Mouse (Mus musculus): ENCODE results near the gene Ipmk. TPM values are rescaled to one million over a fixed set of nuclear protein-coding genes. Genes with fewer than 3 reads are reported as not detected.

Gene Ipmk
- polyA plus RNA-seq, 1 experiment = 11.8 TPM

DNA sequence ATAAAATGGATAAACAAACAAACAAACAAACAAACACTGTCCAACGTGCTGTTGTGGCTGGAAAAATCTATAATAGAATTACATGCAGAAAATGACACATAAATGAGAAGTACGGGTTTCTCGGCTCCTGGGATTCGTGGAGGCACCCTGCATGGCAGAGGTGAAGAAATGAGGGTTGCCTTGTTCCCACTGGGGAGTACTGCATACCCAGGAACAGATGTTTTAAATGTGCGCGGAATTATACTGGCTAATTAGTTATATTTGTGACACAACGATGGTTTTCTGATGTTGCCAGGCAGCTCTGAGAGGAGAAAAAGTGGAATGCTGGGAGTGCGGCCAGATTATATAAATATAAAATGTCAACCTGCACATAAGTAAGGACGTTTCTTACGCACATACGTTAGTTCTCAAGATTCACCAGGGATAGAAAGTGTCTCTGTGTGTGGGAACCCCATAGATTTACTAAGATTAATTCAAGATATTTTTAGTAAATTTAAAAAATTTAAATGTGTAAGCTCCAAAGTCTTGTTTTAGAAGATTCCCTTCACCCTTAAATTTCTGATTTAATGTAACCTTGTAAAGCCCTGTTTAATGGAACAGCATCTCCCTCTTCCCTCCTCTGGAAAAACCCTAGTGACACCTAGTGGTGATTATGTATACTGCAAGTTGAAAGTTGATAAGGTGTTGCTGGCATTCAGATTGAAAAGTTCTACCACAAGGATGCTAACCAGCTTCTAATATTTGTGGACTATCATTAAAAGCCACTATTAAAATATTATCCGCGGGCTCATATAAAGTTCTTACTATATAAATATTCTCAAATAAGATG lies 53.5 kb downstream of the Ipmk start:
- Histone ChIP-seq H3K4me3 (ENCODE audit: insufficient read depth, low read length) (no peak overlapping the region), H3K4me1 (ENCODE audit: control insufficient read depth, insufficient read depth, low read length) (no peaks in the 10 kb centered on the region), H3K27ac (ENCODE audit: insufficient read depth, low read length) (no peak overlapping the region)
- TF ChIP-seq POLR2A (IDR thresholded peaks at IDR 0.05; ENCODE audit: low read depth, low read length) (no peak), CTCF (IDR thresholded peaks at IDR 0.05; ENCODE audit: borderline replicate concordance, insufficient read depth, low read length) (no peak)

- TF ChIP-seq POLR2A (IDR thresholded peaks at IDR 0.05; ENCODE audit: low read depth, low read length) (no peak), CTCF (IDR thresholded peaks at IDR 0.05; ENCODE audit: borderline replicate concordance, insufficient read depth, low read length) (no peak)
- Histone ChIP-seq H3K4me3 (ENCODE audit: insufficient read depth, low read length) (no peak overlapping the region), H3K4me1 (ENCODE audit: control insufficient read depth, insufficient read depth, low read length) (no peaks in the 10 kb centered on the region), H3K27ac (ENCODE audit: insufficient read depth, low read length) (no peak overlapping the region)
Measured at GRCm38 (mm10) chr10:71403638-71404037, 56.1 kb downstream of the Ipmk start.

- TF ChIP-seq CTCF (IDR thresholded peaks at IDR 0.05; ENCODE audit: borderline replicate concordance, insufficient read depth, low read length) (no peak), POLR2A (IDR thresholded peaks at IDR 0.05; ENCODE audit: low read depth, low read length) (no peak)
- H3K4me1 ChIP-seq (ENCODE audit: control insufficient read depth, insufficient read depth, low read length) = no peaks in the 10 kb centered on the region
- H3K27ac ChIP-seq (ENCODE audit: insufficient read depth, low read length) = no peak overlapping the region
- H3K4me3 ChIP-seq (ENCODE audit: insufficient read depth, low read length) = no peak overlapping the region
Measured at GRCm38 (mm10) chr10:71405523-71406217, 58.1 kb downstream of the Ipmk start.

DNA sequence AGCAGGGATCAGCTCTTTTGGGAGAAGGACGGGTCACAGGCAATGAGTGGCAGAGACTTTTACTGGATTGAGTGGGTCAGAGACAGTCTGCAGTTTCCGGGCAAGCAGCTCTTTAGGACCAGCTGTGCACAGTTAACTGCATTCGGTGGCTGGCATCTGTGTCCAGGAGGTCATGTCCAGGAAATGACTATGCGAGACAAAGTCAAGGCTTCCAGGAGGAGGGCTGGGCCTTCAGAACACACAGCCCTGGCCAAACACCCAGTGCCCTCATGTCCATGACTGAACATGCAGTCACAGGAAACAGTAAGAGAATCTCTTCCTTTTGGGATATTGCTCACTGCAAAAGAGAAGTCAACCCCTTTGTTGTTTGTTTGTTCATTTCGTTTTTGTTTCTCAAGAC lies 62.4 kb downstream of the Ipmk start:
- TF ChIP-seq CTCF (IDR thresholded peaks at IDR 0.05; ENCODE audit: borderline replicate concordance, insufficient read depth, low read length) (no peak), POLR2A (IDR thresholded peaks at IDR 0.05; ENCODE audit: low read depth, low read length) (no peak)
- no peaks in the 10 kb centered on the region for H3K4me1 ChIP-seq (ENCODE audit: control insufficient read depth, insufficient read depth, low read length)
- H3K27ac ChIP-seq (ENCODE audit: insufficient read depth, low read length) = no peak overlapping the region

GRCm38 (mm10) chr10:71413401-71413800 lies 65.8 kb downstream of the Ipmk start:
- Histone ChIP-seq H3K4me1 (ENCODE audit: control insufficient read depth, insufficient read depth, low read length) (no peaks in the 10 kb centered on the region), H3K27ac (ENCODE audit: insufficient read depth, low read length) (no peak overlapping the region), H3K4me3 (ENCODE audit: insufficient read depth, low read length) (no peak overlapping the region)
- TF ChIP-seq POLR2A (IDR thresholded peaks at IDR 0.05; ENCODE audit: low read depth, low read length) (no peak), CTCF (IDR thresholded peaks at IDR 0.05; ENCODE audit: borderline replicate concordance, insufficient read depth, low read length) (no peak)

More for the DNA sequence above, 62.4 kb downstream of the Ipmk start:
- no peak overlapping the region for H3K4me3 ChIP-seq (ENCODE audit: insufficient read depth, low read length)

DNA sequence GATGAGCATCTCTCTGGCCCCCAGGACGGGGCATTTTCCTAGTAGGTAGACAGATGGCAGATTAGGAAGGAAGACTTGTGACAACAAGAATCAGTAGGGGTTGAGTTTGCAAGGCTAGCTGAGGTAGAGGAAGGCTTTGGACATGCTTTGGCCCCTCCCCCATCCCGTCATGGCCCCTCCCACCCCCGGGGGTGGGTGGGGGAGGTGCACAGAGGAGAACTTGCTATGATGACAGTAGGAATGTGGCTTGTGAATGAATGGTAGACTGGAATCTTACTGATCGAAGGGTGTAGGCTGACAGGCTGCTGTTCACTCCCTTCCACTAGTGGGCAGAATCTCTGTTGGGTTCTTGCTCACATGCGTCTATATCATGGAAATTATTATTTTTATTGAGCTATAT lies 74.0 kb downstream of the Ipmk start:
- TF ChIP-seq CTCF (IDR thresholded peaks at IDR 0.05; ENCODE audit: borderline replicate concordance, insufficient read depth, low read length) = no peak
- no peak for TF ChIP-seq POLR2A (IDR thresholded peaks at IDR 0.05; ENCODE audit: low read depth, low read length)

DNA sequence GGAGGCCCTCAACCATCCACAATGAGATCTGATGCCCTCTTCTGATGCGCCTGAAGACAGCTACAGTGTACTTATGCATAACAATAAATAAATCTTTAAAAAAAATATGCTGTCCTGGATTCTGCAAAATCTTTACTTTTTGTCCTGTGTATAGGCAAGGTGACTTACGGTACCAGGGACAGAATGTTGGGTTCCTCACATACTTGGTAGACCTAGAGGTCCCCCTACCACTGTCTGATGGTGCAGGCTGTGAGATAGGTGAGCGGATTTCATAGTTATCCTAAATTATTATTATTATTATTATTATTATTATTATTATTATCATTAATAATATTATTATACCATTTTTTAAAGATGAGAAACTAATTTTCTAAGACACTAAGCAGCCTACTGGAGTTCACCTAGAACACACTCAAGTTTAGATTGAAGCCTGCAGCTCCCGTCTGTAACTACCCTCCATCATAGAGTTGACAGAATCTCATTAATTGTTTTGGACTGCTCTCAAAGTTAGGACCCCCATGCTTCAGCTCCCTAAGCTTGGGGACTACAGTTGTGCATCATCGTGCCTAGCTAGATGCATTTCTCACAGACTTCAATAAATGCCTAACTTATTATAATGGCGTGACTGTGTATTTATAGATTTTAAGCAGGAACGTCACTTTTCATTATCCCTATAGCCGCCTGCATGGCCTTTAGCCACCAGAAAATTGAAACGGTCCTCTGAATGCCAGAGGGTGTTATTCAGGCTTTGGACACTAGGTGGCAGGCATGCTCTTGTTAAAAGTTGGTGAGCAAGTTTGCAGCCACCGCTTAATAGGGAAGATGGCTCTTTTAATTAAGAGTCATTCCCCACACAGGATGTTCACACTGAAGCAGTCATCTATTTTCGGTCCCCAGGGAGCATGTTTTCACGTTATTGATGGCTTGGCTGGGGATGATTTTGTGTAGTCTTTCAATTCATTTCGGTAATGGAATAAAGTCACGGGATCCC lies 74.8 kb downstream of the Ipmk start:
- no peaks in the 10 kb centered on the region for H3K4me1 ChIP-seq (ENCODE audit: control insufficient read depth, insufficient read depth, low read length)
- H3K27ac ChIP-seq (ENCODE audit: insufficient read depth, low read length) = no peak overlapping the region
- TF ChIP-seq CTCF (IDR thresholded peaks at IDR 0.05; ENCODE audit: borderline replicate concordance, insufficient read depth, low read length) (no peak), POLR2A (IDR thresholded peaks at IDR 0.05; ENCODE audit: low read depth, low read length) (no peak)
- no peak overlapping the region for H3K4me3 ChIP-seq (ENCODE audit: insufficient read depth, low read length)

More for the DNA sequence above, 74.0 kb downstream of the Ipmk start:
- Histone ChIP-seq H3K27ac (ENCODE audit: insufficient read depth, low read length) (no peak overlapping the region), H3K4me3 (ENCODE audit: insufficient read depth, low read length) (no peak overlapping the region), H3K4me1 (ENCODE audit: control insufficient read depth, insufficient read depth, low read length) (no peaks in the 10 kb centered on the region)

- Histone ChIP-seq H3K4me3 (ENCODE audit: insufficient read depth, low read length) (no peak overlapping the region), H3K27ac (ENCODE audit: insufficient read depth, low read length) (no peak overlapping the region), H3K4me1 (ENCODE audit: control insufficient read depth, insufficient read depth, low read length) (no peaks in the 10 kb centered on the region)
- TF ChIP-seq POLR2A (IDR thresholded peaks at IDR 0.05; ENCODE audit: low read depth, low read length) (no peak), CTCF (IDR thresholded peaks at IDR 0.05; ENCODE audit: borderline replicate concordance, insufficient read depth, low read length) (no peak)
Measured at GRCm38 (mm10) chr10:71426740-71427139, 79.2 kb downstream of the Ipmk start.

GRCm38 (mm10) chr10:71427381-71427780 lies 79.8 kb downstream of the Ipmk start:
- no peak for TF ChIP-seq CTCF (IDR thresholded peaks at IDR 0.05; ENCODE audit: borderline replicate concordance, insufficient read depth, low read length)
- no peak for TF ChIP-seq POLR2A (IDR thresholded peaks at IDR 0.05; ENCODE audit: low read depth, low read length)

More at GRCm38 (mm10) chr10:71427381-71427780, 79.8 kb downstream of the Ipmk start:
- Histone ChIP-seq H3K27ac (ENCODE audit: insufficient read depth, low read length) (no peak overlapping the region), H3K4me3 (ENCODE audit: insufficient read depth, low read length) (no peak overlapping the region), H3K4me1 (ENCODE audit: control insufficient read depth, insufficient read depth, low read length) (no peaks in the 10 kb centered on the region)

All from embryonic fibroblast, embryonic 13.5 days (primary cell).